Mouse (Mus musculus) embryonic facial prominence, embryonic 15.5 days (tissue): ENCODE results near the gene Saa3. TPM values are rescaled to one million over a fixed set of nuclear protein-coding genes. Genes with fewer than 3 reads are reported as not detected.

Experiments
- ATAC-seq: fragments of 200-750 bp; cut with Nextera tagmentation; 2 replicates; pipeline ENCODE4 v1.8.0; 2017; ENCODE audit warnings: low read depth, moderate TSS enrichment; ENCODE audit not compliant: insufficient number of reproducible peaks, low FRiP score, low TSS enrichment
- H3K27ac ChIP-seq: fragments of 300-500 bp; sonication (generic); replicated peaks from 2 replicates; pipeline ENCODE4 v1.5.1; 2015; ENCODE audit warnings: mild to moderate bottlenecking, inconsistent platforms
- H3K27me3 ChIP-seq: fragments of 300-500 bp; sonication (generic); 2 replicates; pipeline ENCODE4 v1.6.1; 2015; ENCODE audit warnings: inconsistent platforms
- H3K36me3 ChIP-seq: fragments of 300-500 bp; sonication (generic); 2 replicates; pipeline ENCODE4 v1.6.1; 2015; ENCODE audit warnings: mild to moderate bottlenecking, inconsistent platforms
- H3K4me1 ChIP-seq: fragments of 300-500 bp; sonication (generic); 2 replicates; pipeline ENCODE4 v1.6.1; 2015; ENCODE audit warnings: inconsistent platforms
- H3K4me2 ChIP-seq: fragments of 300-500 bp; sonication (generic); replicated peaks from 2 replicates; pipeline ENCODE4 v1.6.1; 2015; ENCODE audit warnings: mild to moderate bottlenecking, inconsistent platforms
- H3K4me3 ChIP-seq: fragments of 300-500 bp; sonication (generic); replicated peaks from 2 replicates; pipeline ENCODE4 v1.5.1; 2015; ENCODE audit warnings: mild to moderate bottlenecking, inconsistent platforms
- H3K9ac ChIP-seq: fragments of 300-500 bp; sonication (generic); 2 replicates; pipeline ENCODE4 v1.6.1; 2015; ENCODE audit warnings: inconsistent platforms
- H3K9me3 ChIP-seq: fragments of 300-500 bp; sonication (generic); replicated peaks from 2 replicates; pipeline ENCODE4 v1.6.1; 2016; ENCODE audit warnings: inconsistent platforms
- WGBS: fragments of 180-500 bp; shearing (Covaris S2); methylation state at CpG from one replicate; pipeline ENCODE4 v1.1.7; 2015; 5-methylcytosine and 5-hydroxymethylcytosine counted together
- polyA plus RNA-seq: library from polyadenylated mRNA; unstranded; fragments of >200 nt; fragmentation: Nextera tagmentation; extraction: Ambion mirVana; gene quantifications from 2 replicates; pipeline ENCODE4 v1.2.1, GENCODE M21; 2015

The Saa3 gene
- polyA plus RNA-seq, 1 experiment from 2014 or later: 0.91 TPM

- no peaks in the 10 kb centered on the region for H3K4me1 ChIP-seq
- H3K36me3 ChIP-seq: no peaks in the 10 kb centered on the region
- ATAC-seq: no peak
- H3K27me3 ChIP-seq: no peaks in the 10 kb centered on the region
- H3K9me3 ChIP-seq: no peaks in the 10 kb centered on the region
- no peak overlapping the region for H3K27ac ChIP-seq
- 75% methylated on average over 2 of the region's 2 CpGs for WGBS
- H3K9ac ChIP-seq: no peak overlapping the region
- H3K4me3 ChIP-seq: no peak overlapping the region
- no peak overlapping the region for H3K4me2 ChIP-seq
Observed at GRCm38 (mm10) chr7:46734983-46735382, 19.5 kb upstream of the Saa3 start.

- no peak within 1 kb of the TSS for H3K4me3 ChIP-seq
- no peaks in the 10 kb centered on the region for H3K36me3 ChIP-seq
- no peaks in the 10 kb centered on the region for H3K27me3 ChIP-seq
- no peaks in the 10 kb centered on the region for H3K4me1 ChIP-seq
- no peak for ATAC-seq
- no peak within 1 kb of the TSS for H3K27ac ChIP-seq
- WGBS: 86% methylated on average over 4 of the region's 4 CpGs
- no peak within 1 kb of the TSS for H3K4me2 ChIP-seq
- H3K9ac ChIP-seq: no peak within 1 kb of the TSS
- H3K9me3 ChIP-seq: no peaks in the 10 kb centered on the region
Observed at GRCm38 (mm10) chr7:46732458-46732857, 17.0 kb upstream of the Saa3 start, which contains the start of gene Saa4. Gene Saa4, minus strand, starts transcription at chr7:46732603.

GRCm38 (mm10) chr7:46727584-46727983, 12.1 kb upstream of the Saa3 start:
- Histone ChIP-seq H3K4me2 (no peak overlapping the region), H3K9ac (no peak overlapping the region), H3K4me3 (no peak overlapping the region), H3K9me3 (no peaks in the 10 kb centered on the region), H3K27me3 (no peaks in the 10 kb centered on the region), H3K27ac (no peak overlapping the region), H3K4me1 (no peaks in the 10 kb centered on the region), H3K36me3 (no peaks in the 10 kb centered on the region)
- 78% methylated on average over 1 of the region's 1 CpGs for WGBS
- ATAC-seq: no peak

GRCm38 (mm10) chr7:46724396-46724795, 8.9 kb upstream of the Saa3 start:
- Histone ChIP-seq H3K4me3 (no peak overlapping the region), H3K4me2 (no peak overlapping the region), H3K4me1 (no peaks in the 10 kb centered on the region), H3K27ac (no peak overlapping the region), H3K36me3 (no peaks in the 10 kb centered on the region), H3K9ac (no peak overlapping the region), H3K27me3 (0 out of 2 replicates have a peak, but pooled peaks cover 4% of the 10 kb centered on the region), H3K9me3 (no peaks in the 10 kb centered on the region)
- no peak for ATAC-seq
- 73% methylated on average over 5 of the region's 5 CpGs for WGBS

GRCm38 (mm10) chr7:46723849-46724248, 8.3 kb upstream of the Saa3 start:
- Histone ChIP-seq H3K27me3 (0 out of 2 replicates have a peak, but pooled peaks cover 4% of the 10 kb centered on the region), H3K4me1 (no peaks in the 10 kb centered on the region), H3K9ac (no peak overlapping the region), H3K4me2 (no peak overlapping the region), H3K9me3 (no peaks in the 10 kb centered on the region), H3K27ac (no peak overlapping the region), H3K36me3 (no peaks in the 10 kb centered on the region), H3K4me3 (no peak overlapping the region)
- no peak for ATAC-seq
- 88% methylated on average over 3 of the region's 3 CpGs for WGBS

- Histone ChIP-seq H3K4me1 (no peaks in the 10 kb centered on the region), H3K4me3 (no peak overlapping the region), H3K9me3 (no peaks in the 10 kb centered on the region), H3K27me3 (0 out of 2 replicates have a peak, but pooled peaks cover 4% of the 10 kb centered on the region), H3K27ac (no peak overlapping the region), H3K4me2 (no peak overlapping the region), H3K9ac (no peak overlapping the region), H3K36me3 (no peaks in the 10 kb centered on the region)
- no peak for ATAC-seq
- WGBS: 92% methylated on average over 6 of the region's 6 CpGs
Observed at GRCm38 (mm10) chr7:46723354-46723753, 7.9 kb upstream of the Saa3 start.

GRCm38 (mm10) chr7:46720460-46720859, 5.0 kb upstream of the Saa3 start:
- no peak for ATAC-seq
- no peaks in the 10 kb centered on the region for H3K4me1 ChIP-seq
- no peaks in the 10 kb centered on the region for H3K9me3 ChIP-seq
- 0 out of 2 replicates have a peak, but pooled peaks cover 4% of the 10 kb centered on the region for H3K27me3 ChIP-seq
- no peak overlapping the region for H3K9ac ChIP-seq
- H3K4me3 ChIP-seq: no peak overlapping the region
- no peak overlapping the region for H3K4me2 ChIP-seq
- H3K27ac ChIP-seq: no peak overlapping the region
- 72% methylated on average over 9 of the region's 9 CpGs for WGBS
- H3K36me3 ChIP-seq: no peaks in the 10 kb centered on the region

- Histone ChIP-seq H3K4me1 (no peaks in the 10 kb centered on the region), H3K4me3 (no peak overlapping the region), H3K9me3 (no peaks in the 10 kb centered on the region), H3K9ac (no peak overlapping the region), H3K27me3 (0 out of 2 replicates have a peak, but pooled peaks cover 4% of the 10 kb centered on the region), H3K27ac (no peak overlapping the region), H3K4me2 (no peak overlapping the region), H3K36me3 (no peaks in the 10 kb centered on the region)
- ATAC-seq: no peak
- 76% methylated on average over 7 of the region's 7 CpGs for WGBS
Observed at GRCm38 (mm10) chr7:46719526-46719925, 4.0 kb upstream of the Saa3 start.

- Histone ChIP-seq H3K27ac (no peak overlapping the region), H3K4me2 (no peak overlapping the region), H3K9me3 (no peaks in the 10 kb centered on the region), H3K36me3 (no peaks in the 10 kb centered on the region), H3K27me3 (0 out of 2 replicates have a peak, but pooled peaks cover 4% of the 10 kb centered on the region), H3K9ac (no peak overlapping the region), H3K4me1 (no peaks in the 10 kb centered on the region), H3K4me3 (no peak overlapping the region)
- WGBS: 79% methylated on average over 7 of the region's 7 CpGs
- no peak for ATAC-seq
Observed at GRCm38 (mm10) chr7:46718591-46719270, 3.2 kb upstream of the Saa3 start.

- H3K27me3 ChIP-seq: 0 out of 2 replicates have a peak, but pooled peaks cover 4% of the 10 kb centered on the region
- 45% methylated on average over 5 of the region's 5 CpGs for WGBS
- no peak for ATAC-seq
- no peaks in the 10 kb centered on the region for H3K9me3 ChIP-seq
- H3K9ac ChIP-seq: no peak overlapping the region
- H3K4me2 ChIP-seq: no peak overlapping the region
- no peak overlapping the region for H3K27ac ChIP-seq
- no peaks in the 10 kb centered on the region for H3K36me3 ChIP-seq
- no peak overlapping the region for H3K4me3 ChIP-seq
- H3K4me1 ChIP-seq: no peaks in the 10 kb centered on the region
Observed at GRCm38 (mm10) chr7:46716897-46717296, 1.4 kb upstream of the Saa3 start.

GRCm38 (mm10) chr7:46714518-46714917, 982 bp downstream of the Saa3 start:
- H3K27me3 ChIP-seq: no peaks in the 10 kb centered on the region
- H3K9me3 ChIP-seq: no peaks in the 10 kb centered on the region
- H3K4me2 ChIP-seq: no peak overlapping the region
- no peak overlapping the region for H3K9ac ChIP-seq
- WGBS: 30% methylated on average over 6 of the region's 6 CpGs
- no peaks in the 10 kb centered on the region for H3K36me3 ChIP-seq
- H3K4me3 ChIP-seq: no peak overlapping the region
- H3K27ac ChIP-seq: no peak overlapping the region
- ATAC-seq: no peak
- peaks cover 2% of the 10 kb centered on the region; the same call in 1 of the 2 replicates for H3K4me1 ChIP-seq

- Histone ChIP-seq H3K36me3 (peaks cover 4% of the 10 kb centered on the region; the same call in 1 of the 2 replicates), H3K9me3 (no peaks in the 10 kb centered on the region), H3K9ac (no peak overlapping the region), H3K4me3 (no peak overlapping the region), H3K27ac (no peak overlapping the region), H3K4me1 (peaks cover 6% of the 10 kb centered on the region; the same call in 1 of the 2 replicates), H3K4me2 (no peak overlapping the region), H3K27me3 (no peaks in the 10 kb centered on the region)
- no peak for ATAC-seq
- WGBS: 74% methylated on average over 6 of the region's 6 CpGs
Observed at GRCm38 (mm10) chr7:46712250-46712649, 3.2 kb downstream of the Saa3 start.
